Mouse (Mus musculus) hindbrain, postnatal 0 days (tissue): ENCODE measurements around the gene Myzap. TPM values are rescaled to one million over a fixed set of nuclear protein-coding genes. Genes with fewer than 3 reads are reported as not detected.

ENCODE experiments used
- ATAC-seq: fragments of 200-750 bp; cut with Nextera tagmentation; 2 replicates; pipeline ENCODE4 v1.8.0; 2017; ENCODE audit warnings: mild to moderate bottlenecking, moderate TSS enrichment, moderate library complexity
- DNase-seq: peaks from one replicate; pipeline ENCODE4 v3.0.0-alpha.2; 2015; ENCODE audit warnings: low spot score
- H3K27ac ChIP-seq: fragments of 300-500 bp; sonication (generic); 2 replicates; pipeline ENCODE4 v1.5.1; 2014; ENCODE audit warnings: mild to moderate bottlenecking
- H3K27me3 ChIP-seq: fragments of 300-500 bp; sonication (generic); 2 replicates; pipeline ENCODE4 v1.6.1; 2014; ENCODE audit warnings: low read length, mixed read lengths; ENCODE audit not compliant: insufficient read depth
- H3K36me3 ChIP-seq: fragments of 300-500 bp; sonication (generic); 2 replicates; pipeline ENCODE4 v1.6.1; 2014; ENCODE audit warnings: low read length, mixed read lengths; ENCODE audit not compliant: insufficient read depth
- H3K4me1 ChIP-seq: fragments of 300-500 bp; sonication (generic); 2 replicates; pipeline ENCODE4 v1.6.1; 2014; ENCODE audit warnings: antibody characterized with exemption, low read length, mixed read lengths; ENCODE audit not compliant: insufficient read depth
- H3K4me2 ChIP-seq: fragments of 300-500 bp; sonication (generic); 2 replicates; pipeline ENCODE4 v1.6.1; 2014; ENCODE audit warnings: low read depth, mild to moderate bottlenecking, low read length, moderate library complexity, mixed read lengths
- H3K4me3 ChIP-seq: fragments of 300-500 bp; sonication (generic); 2 replicates; pipeline ENCODE4 v1.5.1; 2014; ENCODE audit warnings: low read length
- H3K9ac ChIP-seq: fragments of 300-500 bp; sonication (generic); replicated peaks from 2 replicates; pipeline ENCODE4 v1.6.1; 2014; ENCODE audit warnings: mild to moderate bottlenecking, low read length, moderate library complexity, mixed read lengths
- H3K9me3 ChIP-seq: fragments of 300-500 bp; sonication (generic); 2 replicates; pipeline ENCODE4 v1.6.1; 2016; ENCODE audit warnings: low read length, mixed read lengths
- CTCF ChIP-seq: IDR thresholded peaks from 2 replicates; pipeline ENCODE4 v1.5.1; 2016; ENCODE audit warnings: antibody characterized with exemption, control low read depth, low read depth
- WGBS: fragments of 180-500 bp; shearing (Covaris S2); extraction: QIAGEN DNeasy Blood & Tissue Kit; methylation state at CpG from one replicate; pipeline ENCODE4 v1.1.7; 2014; 5-methylcytosine and 5-hydroxymethylcytosine counted together
- polyA plus RNA-seq: library from polyadenylated mRNA; unstranded; fragments of >200 nt; fragmentation: Nextera tagmentation; extraction: Ambion mirVana; gene quantifications from 2 replicates; pipeline ENCODE4 v1.2.1, GENCODE M21; 2015
- total RNA-seq: library from RNA; depleted of rRNA; stranded (reverse); fragments of >200 nt; gene quantifications from 2 replicates; pipeline ENCODE4 v1.2.3, GENCODE M21; 2014

Gene Myzap
- total and polyA plus RNA-seq, 2 experiments from 2014 or later, result 1.3 to 1.9 TPM

GRCm38 (mm10) chr9:71604914-71605635, 12.9 kb upstream of the Myzap start:
- no peak overlapping the region for H3K27ac ChIP-seq
- no peak overlapping the region for H3K9ac ChIP-seq
- no peaks in the 10 kb centered on the region for H3K27me3 ChIP-seq
- DNase-seq (no peak), ATAC-seq (0 out of 2 replicates have a peak, but pooled peaks have one; percentile 29)
- WGBS, result 32% methylated on average over 6 of the region's 6 CpGs
- H3K4me1 ChIP-seq, result no peaks in the 10 kb centered on the region
- no peaks in the 10 kb centered on the region for H3K36me3 ChIP-seq
- H3K4me3 ChIP-seq, result no peak overlapping the region
- H3K4me2 ChIP-seq, result no peak overlapping the region
- H3K9me3 ChIP-seq, result no peaks in the 10 kb centered on the region
- no peak for TF ChIP-seq CTCF

DNA sequence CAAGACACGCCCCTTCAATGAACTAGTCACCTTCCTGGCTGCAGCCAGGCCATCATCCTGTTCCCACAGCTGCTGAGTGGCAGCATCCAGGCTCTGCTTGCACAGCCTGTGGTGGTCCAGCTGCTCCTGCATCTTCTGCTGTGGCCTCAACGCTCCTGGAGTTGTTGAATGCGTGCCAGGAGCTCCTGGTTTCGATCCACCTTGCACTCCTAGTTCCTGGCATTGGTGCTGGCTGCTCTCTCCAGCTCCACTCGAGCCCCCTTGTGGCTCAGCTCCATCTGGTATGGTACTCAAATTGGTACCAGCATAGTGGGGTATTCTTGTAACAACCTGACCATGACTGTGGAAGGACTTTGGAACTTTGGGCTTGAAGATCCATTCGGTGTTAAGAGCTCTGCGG, 7.7 kb upstream of the Myzap start:
- 0 out of 2 replicates have a peak, but pooled peaks have one; percentile 8 for TF ChIP-seq CTCF
- WGBS, result 71% methylated on average over 7 of the region's 7 CpGs
- Histone ChIP-seq H3K9ac (no peak overlapping the region), H3K4me3 (no peak overlapping the region), H3K27ac (no peak overlapping the region), H3K4me2 (no peak overlapping the region), H3K4me1 (no peaks in the 10 kb centered on the region), H3K36me3 (no peaks in the 10 kb centered on the region), H3K9me3 (no peaks in the 10 kb centered on the region), H3K27me3 (no peaks in the 10 kb centered on the region)
- DNase-seq (no peak), ATAC-seq (no peak)

- 77% methylated on average over 6 of the region's 6 CpGs for WGBS
- no peaks in the 10 kb centered on the region; the same call in 1 of the 2 replicates for H3K4me1 ChIP-seq
- no peak overlapping the region for H3K4me3 ChIP-seq
- no peak for TF ChIP-seq CTCF
- H3K27me3 ChIP-seq, result no peaks in the 10 kb centered on the region
- ATAC-seq (no peak), DNase-seq (no peak)
- H3K9ac ChIP-seq, result no peak overlapping the region
- no peaks in the 10 kb centered on the region for H3K9me3 ChIP-seq
- H3K27ac ChIP-seq, result no peak overlapping the region
- H3K4me2 ChIP-seq, result no peak overlapping the region
- H3K36me3 ChIP-seq, result no peaks in the 10 kb centered on the region
These were observed 4.7 kb upstream of the Myzap start for GRCm38 (mm10) chr9:71596888-71597287.

GRCm38 (mm10) chr9:71592577-71593285, 571 bp upstream of the Myzap start:
- ATAC-seq, result no peak
- Histone ChIP-seq H3K27me3 (no peaks in the 10 kb centered on the region), H3K9ac (peak overlapping the region; percentile 56; the same call in 1 of the 2 replicates), H3K4me3 (peak overlapping the region; percentile 55), H3K4me1 (no peaks in the 10 kb centered on the region; the same call in 1 of the 2 replicates), H3K36me3 (no peaks in the 10 kb centered on the region), H3K9me3 (no peaks in the 10 kb centered on the region), H3K27ac (no peak overlapping the region), H3K4me2 (peak overlapping the region; percentile 85)
- WGBS, result 33% methylated on average over 6 of the region's 6 CpGs
- no peak for DNase-seq
- peak; percentile 20; the same call in 1 of the 2 replicates for TF ChIP-seq CTCF

DNA sequence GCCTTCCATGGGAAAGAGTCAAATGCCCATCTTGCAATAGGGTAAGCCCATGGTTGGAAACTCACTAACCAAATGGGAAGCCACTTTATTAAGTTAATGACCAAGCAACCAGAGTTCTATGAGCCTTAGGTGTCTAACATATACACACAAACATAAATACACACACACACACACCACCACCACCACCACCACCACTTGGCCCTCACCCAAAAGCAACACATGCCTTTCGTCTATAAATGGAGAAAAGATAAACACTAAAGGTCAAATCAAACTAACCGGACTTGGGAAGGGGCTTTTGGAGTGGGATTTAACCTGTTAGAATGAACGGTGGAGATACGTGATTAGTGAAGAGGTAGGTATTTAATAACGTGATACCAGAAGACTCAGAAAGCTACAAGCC, 1.1 kb downstream of the Myzap start:
- Histone ChIP-seq H3K36me3 (no peaks in the 10 kb centered on the region), H3K27me3 (no peaks in the 10 kb centered on the region), H3K9me3 (no peaks in the 10 kb centered on the region), H3K4me3 (no peak overlapping the region), H3K9ac (no peak overlapping the region), H3K4me1 (no peaks in the 10 kb centered on the region; the same call in 1 of the 2 replicates), H3K27ac (no peak overlapping the region), H3K4me2 (no peak overlapping the region)
- no peak for ATAC-seq
- 78% methylated on average over 5 of the region's 5 CpGs for WGBS
- DNase-seq, result no peak
- TF ChIP-seq CTCF, result no peak

- no peak for DNase-seq
- Histone ChIP-seq H3K4me3 (no peak overlapping the region), H3K9ac (no peak overlapping the region), H3K27ac (no peak overlapping the region), H3K9me3 (no peaks in the 10 kb centered on the region), H3K4me1 (no peaks in the 10 kb centered on the region; the same call in 1 of the 2 replicates), H3K4me2 (no peak overlapping the region), H3K27me3 (no peaks in the 10 kb centered on the region), H3K36me3 (no peaks in the 10 kb centered on the region)
- no peak for ATAC-seq
- 67% methylated on average over 7 of the region's 7 CpGs for WGBS
- no peak for TF ChIP-seq CTCF
These were observed 2.4 kb downstream of the Myzap start for GRCm38 (mm10) chr9:71589771-71590170.
